Mouse (Mus musculus) heart, postnatal 0 days (tissue): ENCODE measurements around the gene Tenm3. TPM values are rescaled to one million over a fixed set of nuclear protein-coding genes. Genes with fewer than 3 reads are reported as not detected.
A peak's percentile ranks its signal among the peaks of the same experiment; 100 is the strongest.

Experiments used
- ATAC-seq: fragments of 200-750 bp; cut with Nextera tagmentation; 2 replicates; pipeline ENCODE4 v1.8.0; 2017; ENCODE audit warnings: low read depth, moderate number of reproducible peaks, moderate library complexity; ENCODE audit not compliant: insufficient read depth
- DNase-seq: peaks from one replicate; pipeline ENCODE4 v3.0.0-alpha.2; 2016; ENCODE audit warnings: low spot score
- H3K27ac ChIP-seq: fragments of 300-500 bp; sonication (generic); 2 replicates; pipeline ENCODE4 v1.5.1; 2014; ENCODE audit warnings: low read depth, mild to moderate bottlenecking
- H3K27me3 ChIP-seq: fragments of 300-500 bp; sonication (generic); 2 replicates; pipeline ENCODE4 v1.6.1; 2014; ENCODE audit warnings: low read length, mixed read lengths; ENCODE audit not compliant: control insufficient read depth, insufficient read depth
- H3K36me3 ChIP-seq: fragments of 300-500 bp; sonication (generic); replicated peaks from 2 replicates; pipeline ENCODE4 v1.6.1; 2014; ENCODE audit warnings: low read length, mixed read lengths; ENCODE audit not compliant: control insufficient read depth, insufficient read depth
- H3K4me1 ChIP-seq: fragments of 300-500 bp; sonication (generic); 2 replicates; pipeline ENCODE4 v1.6.1; 2014; ENCODE audit warnings: antibody characterized with exemption; ENCODE audit not compliant: control insufficient read depth, insufficient read depth
- H3K4me2 ChIP-seq: fragments of 300-500 bp; sonication (generic); 2 replicates; pipeline ENCODE4 v1.6.1; 2014; ENCODE audit warnings: low read depth, mild to moderate bottlenecking, low read length, moderate library complexity
- H3K4me3 ChIP-seq: fragments of 300-500 bp; sonication (generic); 2 replicates; pipeline ENCODE4 v1.5.1; 2014; ENCODE audit warnings: low read depth, low read length
- H3K9ac ChIP-seq: fragments of 300-500 bp; sonication (generic); replicated peaks from 2 replicates; pipeline ENCODE4 v1.6.1; 2014; ENCODE audit warnings: low read depth, low read length, mixed read lengths
- H3K9me3 ChIP-seq: fragments of 300-500 bp; sonication (generic); replicated peaks from 2 replicates; pipeline ENCODE4 v1.6.1; 2016; ENCODE audit warnings: low read length; ENCODE audit not compliant: control insufficient read depth
- CTCF ChIP-seq: IDR thresholded peaks from 2 replicates; pipeline ENCODE4 v1.5.1; 2016; ENCODE audit warnings: antibody characterized with exemption, control low read depth, low read depth
- EP300 ChIP-seq: IDR thresholded peaks from 2 replicates; pipeline ENCODE4 v1.6.1; 2016; ENCODE audit warnings: antibody characterized with exemption, low read depth
- WGBS: fragments of 180-500 bp; shearing (Covaris S2); extraction: QIAGEN DNeasy Blood & Tissue Kit; methylation state at CpG from one replicate; pipeline ENCODE4 v1.1.7; 2014; 5-methylcytosine and 5-hydroxymethylcytosine counted together
- polyA plus RNA-seq: library from polyadenylated mRNA; unstranded; fragments of >200 nt; fragmentation: Nextera tagmentation; extraction: Ambion mirVana; gene quantifications from 2 replicates; pipeline ENCODE4 v1.2.1, GENCODE M21; 2015
- total RNA-seq: library from RNA; depleted of rRNA; stranded (reverse); fragments of >200 nt; gene quantifications from 2 replicates; pipeline ENCODE4 v1.2.3, GENCODE M21; 2014; ENCODE audit warnings: low replicate concordance

The Tenm3 gene
- total and polyA plus RNA-seq, 2 experiments from 2014 or later = 1.6 to 17.2 TPM

GRCm38 (mm10) chr8:48704885-48705515, 138.8 kb downstream of the Tenm3 start:
- Histone ChIP-seq H3K4me1 (no peaks in the 10 kb centered on the region), H3K36me3 (no peaks in the 10 kb centered on the region), H3K27ac (no peak overlapping the region), H3K9ac (no peak overlapping the region), H3K4me3 (no peak overlapping the region), H3K4me2 (no peak overlapping the region), H3K27me3 (no peaks in the 10 kb centered on the region), H3K9me3 (no peaks in the 10 kb centered on the region)
- no peak; the same call in 1 of the 2 replicates for ATAC-seq
- no peak for DNase-seq
- no peak for TF ChIP-seq EP300
- no peak for TF ChIP-seq CTCF
- 82% methylated on average over 10 of the region's 10 CpGs for WGBS

- no peak overlapping the region for H3K27ac ChIP-seq
- H3K9ac ChIP-seq = no peak overlapping the region
- H3K4me3 ChIP-seq = no peak overlapping the region
- H3K36me3 ChIP-seq = no peaks in the 10 kb centered on the region
- H3K4me2 ChIP-seq = no peak overlapping the region
- H3K9me3 ChIP-seq = no peaks in the 10 kb centered on the region
- no peak for TF ChIP-seq CTCF
- TF ChIP-seq EP300 = no peak
- H3K27me3 ChIP-seq = no peaks in the 10 kb centered on the region
- H3K4me1 ChIP-seq = no peaks in the 10 kb centered on the region
- WGBS = 66% methylated on average over 6 of the region's 6 CpGs
- peak; percentile 21 for DNase-seq
- peak; percentile 58 for ATAC-seq
These were observed 139.3 kb downstream of the Tenm3 start for GRCm38 (mm10) chr8:48704485-48704884.

DNA sequence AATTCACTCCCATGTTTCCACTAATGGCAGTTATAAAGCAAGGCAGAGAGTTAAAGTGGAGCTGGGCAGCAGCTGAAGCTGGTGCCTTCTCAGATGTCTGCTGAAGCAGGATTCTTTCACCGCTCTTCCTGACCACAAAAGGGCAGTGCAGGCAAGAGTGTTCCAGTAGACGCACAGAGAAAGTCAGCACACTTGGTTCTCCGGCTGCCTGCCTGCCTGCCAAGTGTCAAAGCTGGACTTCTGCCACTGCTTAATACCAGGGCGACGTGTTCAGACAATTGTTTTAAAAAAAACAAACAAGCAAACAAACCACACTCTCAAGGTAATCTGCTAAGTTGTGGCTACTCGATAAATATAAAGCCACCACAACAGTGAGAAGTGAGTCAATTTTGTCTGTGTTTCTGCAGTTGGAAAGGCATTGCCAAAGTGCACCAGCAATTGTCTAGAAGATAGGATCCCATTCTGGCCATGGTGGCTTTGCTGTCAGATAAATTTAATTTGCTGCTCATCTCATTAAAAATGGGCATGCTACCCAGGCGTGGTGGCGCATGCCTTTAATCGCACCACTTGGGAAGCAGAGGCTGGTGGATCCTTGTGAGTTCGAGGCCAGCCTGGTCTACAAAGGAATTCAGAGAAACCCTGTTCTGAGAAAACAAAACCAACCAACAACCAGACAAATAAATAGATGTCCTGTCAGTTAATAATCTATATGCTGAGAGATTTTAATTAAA, 152.9 kb downstream of the Tenm3 start:
- H3K4me3 ChIP-seq = no peak overlapping the region
- DNase-seq = peak; percentile 80
- peaks cover 26% of the 10 kb centered on the region for H3K4me1 ChIP-seq
- H3K9ac ChIP-seq = no peak overlapping the region
- no peaks in the 10 kb centered on the region for H3K9me3 ChIP-seq
- TF ChIP-seq EP300 (no peak), CTCF (peak; percentile 55)
- no peaks in the 10 kb centered on the region for H3K27me3 ChIP-seq
- 57% methylated on average over 10 of the region's 10 CpGs for WGBS
- no peaks in the 10 kb centered on the region for H3K36me3 ChIP-seq
- peak; percentile 82 for ATAC-seq
- no peak overlapping the region for H3K4me2 ChIP-seq
- peak overlapping the region; percentile 28 for H3K27ac ChIP-seq

- Histone ChIP-seq H3K4me3 (no peak overlapping the region), H3K27me3 (no peaks in the 10 kb centered on the region), H3K27ac (no peak overlapping the region), H3K9me3 (no peaks in the 10 kb centered on the region), H3K4me1 (peaks cover 26% of the 10 kb centered on the region), H3K9ac (no peak overlapping the region), H3K4me2 (no peak overlapping the region), H3K36me3 (no peaks in the 10 kb centered on the region)
- TF ChIP-seq CTCF (no peak), EP300 (no peak)
- 72% methylated on average over 4 of the region's 4 CpGs for WGBS
- DNase-seq = no peak
- no peak for ATAC-seq
These were observed 155.0 kb downstream of the Tenm3 start for GRCm38 (mm10) chr8:48688706-48689105.

GRCm38 (mm10) chr8:48688188-48688587, 155.6 kb downstream of the Tenm3 start:
- DNase-seq (peak; percentile 27), ATAC-seq (no peak)
- H3K4me1 ChIP-seq = peaks cover 26% of the 10 kb centered on the region
- H3K27me3 ChIP-seq = no peaks in the 10 kb centered on the region
- no peak overlapping the region for H3K9ac ChIP-seq
- TF ChIP-seq CTCF (no peak), EP300 (no peak)
- 32% methylated on average over 9 of the region's 9 CpGs for WGBS
- H3K4me2 ChIP-seq = no peak overlapping the region
- no peak overlapping the region for H3K27ac ChIP-seq
- no peaks in the 10 kb centered on the region for H3K36me3 ChIP-seq
- H3K9me3 ChIP-seq = no peaks in the 10 kb centered on the region
- H3K4me3 ChIP-seq = no peak overlapping the region
